Mouse (Mus musculus) cerebellum, postnatal 4 days (tissue): ENCODE measurements around the gene Agxt.

Experiments
- DNase-seq, 2 experiments: peaks; one replicate each; pipeline ENCODE4 v3.0.0; 2022; ENCODE audit warnings: low spot score in 2 of 2, mixed read lengths in 1 of 2

Gene Agxt

GRCm38 (mm10) chr1:93150907-93151661, 16.0 kb downstream of the Agxt start:
- no peak for DNase-seq

GRCm38 (mm10) chr1:93157566-93157965, 22.5 kb downstream of the Agxt start:
- DNase-seq: no peak

GRCm38 (mm10) chr1:93158916-93159315, 23.9 kb downstream of the Agxt start:
- DNase-seq: no peak

GRCm38 (mm10) chr1:93159566-93160500, 24.8 kb downstream of the Agxt start:
- DNase-seq: no peak

- DNase-seq: no peak
Observed at GRCm38 (mm10) chr1:93160501-93161133, 25.6 kb downstream of the Agxt start, which contains the start of gene 2310007B03Rik. Gene 2310007B03Rik, minus strand, starts transcription at chr1:93160948.

GRCm38 (mm10) chr1:93161350-93161749, 26.3 kb downstream of the Agxt start:
- no peak for DNase-seq

GRCm38 (mm10) chr1:93161921-93162320, 26.9 kb downstream of the Agxt start:
- no peak for DNase-seq

- DNase-seq: no peak
Observed at GRCm38 (mm10) chr1:93162588-93162987, 27.5 kb downstream of the Agxt start.

- no peak for DNase-seq
Observed at GRCm38 (mm10) chr1:93165447-93165846, 30.4 kb downstream of the Agxt start.

- no peak for DNase-seq
Observed at GRCm38 (mm10) chr1:93166346-93167079, 31.5 kb downstream of the Agxt start.

- DNase-seq: no peak
Observed at GRCm38 (mm10) chr1:93168295-93168775, 33.3 kb downstream of the Agxt start, which contains the start of gene Crocc2. Gene Crocc2, plus strand, starts transcription at chr1:93168725.

- no peak for DNase-seq
Observed at GRCm38 (mm10) chr1:93173665-93174064, 38.6 kb downstream of the Agxt start.

GRCm38 (mm10) chr1:93174399-93174798, 39.4 kb downstream of the Agxt start:
- peak; percentile 72 to 89 for DNase-seq

- DNase-seq: no peak
Observed at GRCm38 (mm10) chr1:93175849-93176248, 40.8 kb downstream of the Agxt start.

- peak in 1 of 2 experiments; percentile 52 for DNase-seq
Observed at GRCm38 (mm10) chr1:93176525-93177332, 41.7 kb downstream of the Agxt start.

GRCm38 (mm10) chr1:93182281-93182680, 47.2 kb downstream of the Agxt start:
- no peak for DNase-seq

- DNase-seq: peak in 1 of 2 experiments; percentile 57
Observed at GRCm38 (mm10) chr1:93184071-93184828, 49.2 kb downstream of the Agxt start.

GRCm38 (mm10) chr1:93190726-93191305, 55.8 kb downstream of the Agxt start:
- DNase-seq: peak in 1 of 2 experiments; percentile 49

- DNase-seq: no peak
Observed at GRCm38 (mm10) chr1:93194961-93195360, 59.9 kb downstream of the Agxt start.
